Mouse (Mus musculus) induced T-regulatory cell, adult 2 months (primary cell): Measurements from ENCODE around the gene Bcl11a.
"Not testable (repeated sequence)": the region's sequence is repeated elsewhere in the genome, so short reads cannot be mapped to it uniquely, and the experiment has no call there.

ENCODE experiments used
- DNase-seq: peaks from one replicate; pipeline ENCODE4 v3.0.0-alpha.2; 2012; ENCODE audit warnings: low read depth

The Bcl11a gene

DNA sequence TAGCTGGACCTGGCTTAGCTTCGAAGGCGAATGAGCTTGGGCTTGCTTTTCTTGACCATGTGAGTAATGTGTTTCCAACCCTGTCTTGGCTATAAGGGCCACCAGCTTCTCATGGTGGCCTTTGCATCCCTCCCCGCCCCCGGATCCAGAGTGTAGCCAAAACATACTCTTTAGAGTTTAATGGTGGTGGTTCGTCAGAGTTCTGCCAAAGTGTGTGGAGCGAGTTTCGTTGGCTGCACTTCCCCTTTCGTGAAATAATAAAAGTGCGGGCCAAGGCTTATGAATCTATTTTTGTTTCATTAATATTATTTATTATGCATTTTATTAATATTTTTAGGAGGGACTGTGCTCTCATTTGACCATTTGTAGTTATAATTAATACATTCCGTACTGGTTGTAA is 21.4 kb downstream of the Bcl11a start:
- no peak for DNase-seq

DNA sequence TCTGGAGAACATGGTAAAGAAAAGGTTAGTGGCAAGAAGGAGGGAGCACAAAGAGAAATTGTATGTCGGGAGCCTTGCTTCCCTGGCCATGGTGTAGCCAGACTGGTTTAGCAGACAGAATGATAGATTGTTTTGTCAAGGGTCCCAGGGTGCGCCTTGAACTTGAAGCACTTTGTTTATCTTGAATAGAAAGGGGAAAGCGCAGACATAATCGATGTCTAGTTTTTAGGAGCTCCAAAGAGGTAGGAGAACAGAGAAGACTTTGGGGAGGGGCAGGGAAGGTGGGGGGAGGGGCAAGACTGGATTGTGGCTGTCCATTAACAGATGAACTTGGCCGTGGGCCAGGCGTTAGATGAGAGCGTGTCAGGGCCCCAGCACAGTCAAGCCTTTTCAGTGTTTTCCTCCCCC is 22.0 kb downstream of the Bcl11a start:
- no peak for DNase-seq

DNA sequence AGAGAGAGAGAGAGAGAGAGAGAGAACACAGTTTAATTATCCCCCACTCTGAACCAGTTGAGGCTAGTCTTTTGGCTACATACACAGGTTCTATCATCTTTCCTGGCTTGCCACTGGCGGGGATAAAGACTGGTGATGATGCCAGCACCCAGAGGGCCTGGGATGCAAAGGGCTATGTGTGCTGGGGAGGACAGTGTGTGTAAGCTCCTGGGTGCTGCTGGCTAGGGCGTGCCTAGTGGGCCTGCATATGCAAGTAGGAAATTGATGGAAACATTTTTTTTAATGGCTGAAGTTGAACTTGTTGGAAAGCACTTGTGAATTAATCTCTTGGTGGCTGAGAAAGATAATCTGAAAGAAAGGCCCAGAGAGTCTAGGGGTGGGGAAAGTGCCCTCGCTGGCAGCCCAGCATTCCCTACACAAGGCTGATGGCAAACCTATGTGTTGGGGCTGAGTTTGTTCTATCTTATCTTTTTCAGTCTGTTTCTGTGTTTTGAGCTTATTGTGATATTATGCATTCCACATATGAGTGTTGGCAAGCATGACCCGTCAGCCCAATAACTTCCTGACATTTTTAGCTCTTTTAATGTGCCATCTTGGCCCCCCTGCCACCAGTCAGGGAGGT is 22.7 kb downstream of the Bcl11a start:
- no peak for DNase-seq

DNA sequence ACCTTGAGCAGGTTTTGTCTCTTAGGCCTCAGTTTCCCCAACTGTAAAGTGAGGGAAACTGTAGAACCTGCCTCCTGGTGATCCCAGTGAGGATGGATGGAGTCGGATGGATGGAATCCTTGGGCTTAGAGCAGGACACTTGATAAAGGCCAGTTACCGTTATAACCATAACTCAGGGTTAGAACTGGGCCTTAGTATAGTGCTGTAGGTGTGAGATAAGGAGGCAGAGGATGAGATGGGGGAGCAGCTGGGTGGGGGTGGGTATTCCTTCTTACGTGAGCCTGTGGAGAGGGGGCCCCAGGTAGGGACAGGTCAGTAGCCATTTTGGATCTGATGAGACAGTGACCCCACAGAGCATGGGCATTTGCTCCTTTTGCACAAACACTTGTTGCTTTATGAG is 23.8 kb downstream of the Bcl11a start:
- DNase-seq, result no peak

DNA sequence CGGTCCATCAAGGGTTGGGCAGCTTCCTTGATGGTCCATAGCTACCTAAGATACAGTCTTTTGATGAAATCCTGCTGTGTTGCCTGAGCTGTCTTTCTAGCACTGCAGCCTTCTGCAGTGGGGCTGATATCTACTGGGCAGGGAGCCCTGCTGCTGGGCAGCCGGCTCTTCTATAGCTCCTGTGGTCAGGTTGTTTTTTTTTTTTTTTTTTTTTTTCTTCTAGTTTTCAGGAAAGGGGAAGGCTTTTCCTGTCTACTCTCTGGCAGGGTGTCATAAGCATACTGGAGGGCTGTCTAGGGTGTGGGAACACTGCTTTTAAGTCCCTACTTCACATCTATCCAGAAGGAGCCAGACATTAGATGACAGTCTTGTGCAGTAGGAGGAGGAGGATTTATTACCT is 24.5 kb downstream of the Bcl11a start:
- DNase-seq, result no peak

DNA sequence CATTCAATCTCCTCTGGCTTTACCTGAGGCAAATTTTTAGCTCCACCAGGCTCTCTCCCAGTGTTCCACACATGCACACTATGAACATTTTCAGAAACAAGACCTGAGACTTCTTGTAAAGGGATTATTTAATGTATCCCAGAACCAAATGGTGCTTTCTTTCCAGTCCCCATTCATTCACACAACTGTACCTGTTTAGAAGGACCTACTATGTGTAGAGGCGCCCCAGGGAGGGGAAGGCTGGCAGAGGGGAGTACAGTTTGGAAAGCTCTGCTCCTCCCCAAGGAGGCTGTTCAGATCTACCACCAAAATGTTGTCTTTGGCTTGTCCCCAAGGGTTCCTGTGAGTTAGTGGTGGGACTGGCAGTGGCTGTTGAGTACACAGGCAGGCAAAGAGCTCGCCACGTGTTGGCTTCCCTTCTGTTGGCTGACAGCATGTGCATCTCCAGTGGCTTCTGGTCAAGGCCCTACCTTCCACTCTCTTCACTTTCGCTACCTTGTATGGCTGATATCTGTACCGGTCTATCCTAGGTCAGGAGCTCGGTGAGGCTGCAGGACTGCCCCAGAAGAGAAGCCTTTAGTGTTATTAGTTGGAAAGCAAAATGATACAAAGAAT is 25.4 kb downstream of the Bcl11a start:
- DNase-seq, result no peak

DNA sequence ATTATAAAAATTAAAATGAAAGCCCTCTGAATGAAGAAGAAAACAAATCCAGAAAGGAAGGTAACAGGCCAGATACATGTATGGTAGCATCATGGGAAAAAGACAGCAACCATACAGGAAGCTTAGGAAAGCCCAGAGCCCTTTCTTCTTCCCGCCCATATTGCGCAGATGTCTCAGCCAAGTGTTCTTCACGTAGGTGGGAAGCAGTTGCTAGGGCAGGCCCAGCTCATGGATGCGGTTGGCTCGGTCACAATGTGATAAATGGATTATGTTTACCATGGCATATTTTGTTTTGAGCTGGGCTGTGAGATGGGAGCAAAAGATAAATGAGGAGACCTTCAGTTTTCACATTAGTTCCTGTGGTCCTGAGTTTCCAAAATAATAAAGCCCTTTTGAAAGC is 29.6 kb downstream of the Bcl11a start:
- DNase-seq, result no peak

DNA sequence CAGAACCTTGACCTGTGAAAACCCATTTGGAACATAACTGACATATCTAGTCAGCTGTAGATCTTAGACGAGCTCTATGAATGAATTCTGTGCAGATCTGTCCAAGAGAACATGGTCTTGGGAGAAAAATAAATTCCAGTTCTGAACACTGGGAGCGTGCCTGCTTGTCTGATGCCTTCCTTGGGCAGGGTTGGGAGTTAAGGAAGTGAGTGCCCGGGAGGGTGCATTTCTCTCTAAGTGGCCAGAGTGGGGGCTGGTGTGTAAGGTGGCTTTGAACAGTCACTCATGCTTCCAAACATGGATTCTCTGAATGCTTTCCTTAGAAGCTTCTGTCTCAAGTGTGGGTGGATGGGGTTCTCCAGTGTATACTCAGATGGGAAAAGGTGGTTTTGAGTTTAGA is 31.1 kb downstream of the Bcl11a start:
- DNase-seq, result no peak

DNA sequence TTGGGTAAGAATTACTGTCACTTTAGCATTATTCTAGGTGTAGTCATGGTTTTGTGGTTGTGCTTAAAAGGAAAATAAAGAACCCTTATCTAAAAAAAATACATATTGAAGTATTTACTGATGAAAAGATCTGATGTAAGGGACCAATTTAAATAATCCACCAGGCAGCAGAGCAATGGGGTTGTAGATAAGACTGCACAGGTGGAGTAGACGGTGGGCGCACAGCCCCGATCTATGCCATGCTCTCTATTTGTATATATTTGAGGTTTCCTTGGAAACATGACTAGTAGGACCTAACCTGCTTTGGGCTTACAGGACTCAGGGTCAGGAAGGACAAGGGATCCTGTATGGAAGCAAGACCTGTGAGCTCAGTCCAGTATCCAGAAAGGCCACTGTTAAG is 31.5 kb downstream of the Bcl11a start:
- DNase-seq, result no peak

DNA sequence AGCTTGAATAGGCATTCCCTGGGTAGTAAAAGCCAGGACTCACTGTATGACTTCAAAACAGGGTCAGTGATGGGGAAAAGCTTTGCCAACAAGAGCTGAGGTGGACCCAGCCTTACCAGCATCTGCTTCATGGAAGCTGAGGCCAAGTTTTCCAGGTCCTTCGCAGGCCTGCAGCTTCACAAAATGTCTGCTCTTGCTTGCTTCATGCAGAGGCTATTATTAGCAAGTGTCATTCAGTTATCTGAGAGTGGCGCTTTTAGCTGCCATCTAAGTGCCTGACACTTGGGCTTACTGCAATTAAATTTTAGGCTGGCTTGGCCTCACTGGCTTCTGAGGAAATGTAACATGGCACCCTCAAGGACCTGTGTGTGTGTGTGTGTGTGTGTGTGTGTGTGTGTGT is 32.3 kb downstream of the Bcl11a start:
- DNase-seq, result no peak

DNA sequence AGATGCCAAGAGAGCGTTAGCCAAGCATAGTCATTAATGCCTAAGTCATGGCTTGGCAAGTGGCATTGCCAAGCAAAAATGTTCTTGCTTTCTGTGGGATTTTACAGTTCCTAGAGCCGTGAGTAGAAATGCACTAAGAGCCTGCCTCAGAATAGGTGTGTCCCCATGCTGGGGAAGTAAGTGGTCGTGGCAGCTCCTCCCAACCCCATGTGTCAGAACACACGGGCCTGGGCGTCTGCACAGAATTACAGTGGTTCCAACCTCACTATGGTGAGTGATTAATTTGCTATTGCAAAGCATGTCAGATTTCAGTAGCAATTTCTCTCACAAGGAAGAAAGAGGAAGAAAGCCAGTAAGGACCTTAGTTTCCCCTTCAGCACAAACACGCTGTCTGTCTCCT is 33.9 kb downstream of the Bcl11a start:
- DNase-seq, result no peak

DNA sequence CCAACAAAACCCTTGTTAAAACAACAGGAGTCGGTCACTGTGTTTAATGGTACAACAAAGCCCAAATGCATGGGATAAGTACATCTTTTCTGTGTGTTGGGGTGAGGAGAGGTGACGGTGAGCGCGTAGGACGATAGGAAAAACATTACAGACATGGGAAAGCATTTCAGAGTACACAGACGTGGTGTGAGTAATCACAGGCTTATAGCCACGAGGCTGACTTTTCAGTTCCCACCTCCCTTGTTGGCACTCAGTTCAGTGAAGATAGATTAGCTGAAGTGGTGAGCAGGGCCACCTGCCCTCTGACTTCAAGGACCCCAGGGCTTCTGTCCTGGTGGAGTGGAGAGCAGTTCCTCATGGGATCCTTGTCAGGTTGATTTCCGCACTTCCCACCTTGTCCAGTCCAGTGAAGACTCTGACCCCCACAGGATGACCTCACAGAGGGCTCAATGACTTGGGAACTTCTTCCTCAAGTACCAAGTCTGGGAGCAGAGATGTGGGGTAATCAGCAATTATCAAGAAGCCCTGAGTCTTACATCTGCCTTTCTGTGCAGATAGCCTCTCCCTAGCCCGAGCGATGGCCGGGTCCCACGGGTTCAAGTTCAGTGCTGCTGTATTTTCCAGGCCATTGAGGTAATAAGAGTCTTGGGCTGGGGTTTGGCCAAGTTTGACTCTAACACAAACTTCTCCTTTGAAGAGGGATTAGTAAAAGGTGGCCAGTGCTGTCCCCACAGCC is 37.3 kb downstream of the Bcl11a start:
- DNase-seq, result no peak

DNA sequence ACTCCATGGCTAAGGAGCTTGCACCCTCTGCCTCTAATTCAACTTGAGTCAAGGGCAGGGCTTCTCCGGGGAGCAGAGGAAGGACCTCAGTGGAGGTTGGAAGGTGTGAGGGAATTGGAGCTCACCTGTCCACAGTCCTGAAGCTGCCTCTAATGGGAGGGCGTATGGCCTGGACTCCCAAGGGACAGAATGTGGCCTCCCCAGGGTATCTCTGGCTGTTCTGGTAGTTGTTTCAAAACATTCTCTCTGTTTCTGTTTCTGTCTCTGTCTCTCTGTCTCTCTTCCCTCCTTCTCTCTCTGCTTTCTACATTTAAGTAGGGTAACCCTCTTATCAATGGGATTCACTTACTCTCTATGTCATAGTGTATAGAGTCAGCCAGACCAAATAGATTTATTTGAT is 38.2 kb downstream of the Bcl11a start:
- no peak for DNase-seq

DNA sequence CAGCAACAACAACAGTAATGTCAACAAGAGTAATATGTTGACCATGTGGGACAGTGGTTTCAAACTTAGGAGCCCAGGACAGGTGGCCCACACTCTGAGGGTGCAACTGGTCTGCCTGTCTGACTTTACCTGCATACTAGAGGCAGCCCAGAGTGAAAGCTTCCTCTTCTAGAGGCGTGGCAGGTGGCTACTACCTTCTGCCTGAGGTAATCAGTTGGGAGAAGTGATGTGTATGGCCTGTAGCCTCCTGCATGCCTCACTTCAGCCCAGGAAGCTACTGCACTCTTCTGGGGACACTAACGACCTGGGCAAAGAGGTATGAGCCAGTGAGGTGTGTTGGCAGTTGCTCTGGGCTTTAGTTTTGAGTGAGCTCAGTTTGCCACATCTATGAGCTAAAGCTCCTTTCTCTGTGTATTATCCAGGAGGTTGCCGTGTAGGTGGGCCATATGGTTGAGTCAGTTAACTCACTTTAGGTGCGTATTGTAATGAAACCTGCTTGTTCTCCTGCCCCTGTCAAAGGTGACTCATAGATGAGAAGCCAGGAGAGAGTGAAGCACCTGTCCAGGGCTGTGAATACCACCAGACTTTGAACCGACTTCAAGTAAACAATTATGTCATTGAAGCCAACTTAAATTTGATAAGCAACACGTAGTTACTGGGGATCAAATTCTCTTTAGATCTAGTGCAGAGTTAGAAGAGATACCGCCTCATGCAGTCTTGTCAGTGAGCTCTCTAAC is 38.9 kb downstream of the Bcl11a start:
- DNase-seq, result no peak

DNA sequence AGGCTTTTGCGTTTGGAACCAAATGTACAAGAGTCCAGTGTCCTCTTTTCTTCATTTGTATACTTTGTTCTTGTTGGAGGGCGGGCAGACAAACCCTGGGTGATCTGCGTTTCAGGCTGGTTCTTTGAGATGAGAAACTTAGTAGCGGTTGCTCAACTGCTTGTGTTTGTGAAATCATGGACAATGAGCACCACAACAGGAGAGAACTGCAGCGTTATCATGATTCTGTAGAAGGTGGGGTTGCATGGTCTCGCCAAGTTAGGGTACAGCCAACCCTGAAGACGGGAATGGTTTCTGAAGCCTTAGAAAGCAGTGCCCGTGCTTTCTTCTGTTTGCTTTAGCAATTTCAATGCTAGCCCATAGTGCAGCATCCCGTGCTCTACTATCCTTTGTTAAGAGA is 43.3 kb downstream of the Bcl11a start:
- DNase-seq, result no peak

DNA sequence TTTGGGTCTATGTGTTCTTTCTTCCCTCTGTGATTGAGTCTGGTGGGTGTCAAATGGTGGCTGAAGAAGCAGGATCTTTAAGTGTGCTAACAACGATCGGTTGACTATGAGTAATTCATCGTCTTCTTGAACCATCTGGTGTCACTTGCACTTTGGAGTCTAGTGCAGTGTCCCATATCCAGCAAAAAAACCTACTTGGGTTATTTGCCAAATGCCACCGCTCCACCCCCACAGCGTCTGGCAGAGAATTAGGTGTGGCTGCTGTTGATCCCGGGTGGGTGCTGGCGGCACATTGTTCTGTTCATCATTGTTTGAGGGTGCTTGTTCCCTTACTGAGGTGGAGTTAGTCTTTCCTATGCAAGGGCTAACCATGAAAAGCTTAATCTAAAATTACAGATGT is 45.0 kb downstream of the Bcl11a start:
- no peak for DNase-seq

DNA sequence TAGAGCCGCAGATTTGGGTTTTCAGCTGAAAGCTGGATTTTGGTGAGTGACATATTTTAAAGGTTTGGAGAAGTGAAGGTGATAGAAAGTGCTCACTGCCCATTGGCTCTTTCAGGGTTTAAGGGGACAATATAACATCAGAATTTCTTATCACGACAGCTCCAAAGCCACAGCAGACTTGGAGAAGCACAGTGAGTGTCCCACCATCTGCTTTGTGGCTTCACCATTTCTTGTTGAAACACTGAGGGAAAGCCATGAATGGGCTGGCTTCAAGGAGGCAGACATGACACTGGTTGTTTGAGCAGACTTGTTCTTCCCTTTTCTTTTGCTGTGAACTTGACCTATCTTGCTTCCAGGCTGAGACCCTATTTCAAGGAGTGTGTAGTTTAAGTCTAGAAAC is 46.1 kb downstream of the Bcl11a start:
- DNase-seq, result no peak

DNA sequence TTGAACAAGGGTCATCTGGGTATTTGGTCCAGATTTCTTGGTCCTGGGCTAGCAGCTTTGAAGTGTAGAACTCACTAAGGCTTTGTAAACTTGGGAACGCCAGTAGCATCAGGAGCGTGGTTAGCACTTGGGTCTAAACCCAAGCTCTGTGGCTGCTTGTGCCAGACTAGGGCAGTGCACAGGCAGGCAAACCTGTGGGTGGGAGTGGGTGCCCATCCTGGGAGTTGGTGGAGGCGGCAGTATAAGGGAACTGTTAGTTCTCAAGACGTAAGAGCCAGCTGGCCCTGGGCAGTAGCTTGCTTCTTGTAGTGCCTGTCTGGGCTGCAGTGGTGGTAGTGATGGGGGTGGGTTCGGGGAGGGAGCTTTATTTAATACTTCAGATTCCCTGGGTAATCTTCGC is 47.2 kb downstream of the Bcl11a start:
- no peak for DNase-seq

DNA sequence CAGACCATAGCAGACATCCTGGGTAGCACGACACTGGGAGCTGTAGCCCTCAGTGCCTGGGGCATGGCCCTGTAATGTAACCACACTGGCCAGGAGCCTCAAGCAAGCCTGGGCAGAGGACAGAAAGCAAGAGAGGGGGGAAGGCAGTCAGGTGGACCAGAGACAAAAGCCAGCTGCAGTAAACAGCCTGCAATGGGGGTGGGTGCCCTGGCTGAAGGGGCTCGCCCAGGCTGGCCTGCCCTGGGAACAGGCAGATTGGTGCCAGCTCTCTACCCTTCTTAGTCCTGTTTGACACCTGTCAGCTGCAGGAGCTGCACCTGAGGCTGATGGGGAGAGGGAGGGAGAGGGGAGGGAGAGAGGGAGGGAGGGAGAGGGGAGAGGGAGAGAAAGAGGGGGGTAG is 50.1 kb downstream of the Bcl11a start:
- no peak for DNase-seq

DNA sequence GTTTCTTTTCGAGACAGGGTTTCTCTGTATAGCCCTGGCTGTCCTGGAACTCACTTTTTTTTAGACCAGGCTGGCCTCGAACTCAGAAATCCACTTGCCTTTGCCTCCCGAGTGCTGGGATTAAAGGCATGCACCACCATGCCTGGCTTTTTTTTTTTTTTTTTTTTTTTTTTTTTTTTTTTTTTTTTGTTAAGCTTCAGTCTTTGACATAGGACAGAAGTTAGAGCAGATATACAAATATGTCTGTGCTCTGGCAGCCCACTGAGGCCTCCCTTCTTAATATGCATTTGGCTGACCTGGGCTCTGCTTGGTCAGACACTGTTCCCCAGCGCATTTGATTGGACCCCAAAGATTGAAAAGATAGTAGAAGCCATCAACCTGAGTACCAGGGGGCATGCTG is 51.0 kb downstream of the Bcl11a start:
- DNase-seq, result not testable (repeated sequence)

DNA sequence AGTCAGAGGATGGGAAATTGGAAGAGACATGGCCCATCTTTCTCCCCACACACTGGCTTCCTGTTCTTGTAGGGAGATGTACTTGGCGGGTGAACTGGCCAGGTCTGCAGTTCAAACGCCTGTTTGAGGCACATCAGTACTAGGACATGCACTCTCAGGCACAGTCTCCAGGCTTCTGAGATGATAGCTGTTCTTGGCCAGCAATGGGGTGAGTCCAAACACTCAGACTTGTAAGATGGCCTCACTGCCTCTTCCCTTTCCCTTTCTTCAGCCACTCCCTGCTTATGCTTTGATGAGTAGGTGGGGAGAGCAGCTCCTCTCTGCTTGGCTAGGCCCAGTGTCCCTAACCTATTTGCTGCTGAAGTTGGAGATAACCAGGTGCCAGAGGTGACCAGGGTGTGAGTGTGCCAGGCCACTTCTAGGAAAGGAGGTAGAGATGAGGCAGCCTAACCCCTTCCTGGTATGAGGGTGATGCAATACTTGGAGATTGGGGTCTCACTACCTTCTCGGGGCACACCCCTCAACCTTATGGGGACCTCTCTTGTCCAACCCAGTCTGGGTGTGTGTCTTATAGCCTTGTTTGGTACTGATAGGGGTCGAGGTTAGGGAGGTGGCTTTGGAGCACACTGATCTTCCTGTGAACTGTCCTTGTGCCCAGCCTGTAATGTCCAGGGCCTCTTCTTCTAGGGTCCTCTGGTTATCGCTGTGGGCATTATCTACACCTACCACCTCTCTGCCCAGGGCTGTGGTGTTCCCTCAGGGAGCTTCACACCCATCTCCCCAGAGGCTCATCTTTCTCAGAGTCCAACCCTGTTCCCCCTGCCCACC is 51.7 kb downstream of the Bcl11a start:
- DNase-seq, result no peak

DNA sequence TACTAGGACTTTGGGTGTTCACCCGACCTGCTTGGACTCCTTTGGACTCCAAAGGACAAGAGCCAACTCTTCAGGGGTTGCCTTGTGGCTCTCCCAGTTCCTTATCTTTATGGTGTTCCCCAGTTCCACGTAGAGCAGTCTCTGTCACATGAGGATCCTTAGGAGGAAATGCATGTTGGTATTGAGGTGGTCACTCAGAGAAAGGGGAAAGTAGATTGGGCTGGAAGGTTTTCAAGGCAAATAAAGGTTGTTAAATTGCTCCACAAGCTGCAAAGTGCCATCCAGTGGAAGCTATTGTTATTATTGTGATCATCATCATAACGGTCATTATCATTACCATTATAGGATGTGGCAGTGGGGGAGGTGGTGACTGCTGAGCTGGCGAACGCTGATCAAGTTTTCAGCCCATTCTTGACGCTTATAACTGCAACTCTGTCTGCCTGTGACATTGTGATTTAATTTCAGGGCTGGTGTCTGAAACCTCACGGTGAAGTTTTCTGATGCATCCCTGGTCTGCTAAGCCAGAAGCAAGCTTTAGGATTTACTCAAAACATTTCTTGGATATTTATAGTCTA is 52.4 kb downstream of the Bcl11a start:
- DNase-seq, result no peak
